ENCODE assay signal across 19 mouse cellular contexts in the genomic region with DNA sequence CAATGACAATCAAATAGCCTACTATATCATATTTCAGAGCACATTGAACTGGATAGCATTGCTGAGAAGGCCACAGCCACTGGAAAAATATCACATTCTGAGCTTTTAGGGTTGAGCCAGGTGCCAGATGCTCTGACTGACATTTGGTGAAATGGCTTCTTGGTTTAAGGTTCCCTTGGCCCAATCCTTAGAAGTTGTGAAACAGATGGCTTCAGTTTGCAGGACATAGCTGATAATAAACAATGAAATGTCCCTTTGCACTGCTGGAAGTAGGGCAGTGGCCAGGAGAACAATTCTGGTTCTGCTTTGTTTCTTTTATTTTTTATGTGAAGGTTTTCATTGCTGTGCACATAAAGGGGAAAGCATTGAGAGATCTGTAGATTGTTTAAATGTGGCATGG.
"Had no signal": no experiment of that assay in that cellular context is flagged by ENCODE, and none has a peak within 500 bp of the region (broad histone marks: within the 10 kb centered on the region; RNA-seq: fewer than 3 reads in every experiment).

No protein-coding gene starts in this region.

- H3K27ac ChIP-seq: kidney, postnatal 0 days; layer of hippocampus, adult 2 months; limb, embryonic 10.5 days; limb, embryonic 13.5 days; liver, embryonic 12.5 days; liver, embryonic 15.5 days; lung, embryonic 15.5 days; midbrain, embryonic 10.5 days; stomach, postnatal 0 days had no signal

- ATAC-seq: liver, embryonic 12.5 days had no signal

- H3K4me3 ChIP-seq: layer of hippocampus, adult 2 months; limb, embryonic 10.5 days; limb, embryonic 13.5 days; liver, embryonic 12.5 days; liver, embryonic 15.5 days; lung, embryonic 15.5 days; megakaryocyte, embryonic 14.5 days; midbrain, embryonic 10.5 days had no signal

- DNase-seq: kidney, postnatal 25 days; layer of hippocampus, adult 9-11 months; liver; lung, adult 18-20 months; lung, postnatal 10 days; lung, postnatal 36 days; midbrain, embryonic 14.5 days; thymus, adult 2 months; thymus, postnatal 14 days had no signal

- H3K4me1 ChIP-seq: limb, embryonic 10.5 days; limb, embryonic 13.5 days; liver, embryonic 12.5 days; liver, embryonic 15.5 days; lung, embryonic 15.5 days; megakaryocyte, embryonic 14.5 days; midbrain, embryonic 10.5 days had no signal

- H3K27me3 ChIP-seq: limb, embryonic 13.5 days; liver, embryonic 12.5 days; liver, embryonic 15.5 days; lung, embryonic 15.5 days; megakaryocyte, embryonic 14.5 days had no signal
